Mouse (Mus musculus) liver, embryonic 11.5 days (tissue): ENCODE measurements around the gene March1. TPM values are rescaled to one million over a fixed set of nuclear protein-coding genes. Genes with fewer than 3 reads are reported as not detected.

Experiments
- ATAC-seq: fragments of 200-750 bp; cut with Nextera tagmentation; replicated peaks from 2 replicates; pipeline ENCODE4 v1.8.0; 2017; ENCODE audit warnings: moderate number of reproducible peaks, mild to moderate bottlenecking, moderate TSS enrichment, moderate library complexity; ENCODE audit not compliant: low FRiP score
- DNase-seq: peaks from one replicate; pipeline ENCODE4 v3.0.0-alpha.2; 2017; ENCODE audit warnings: low spot score
- H3K27ac ChIP-seq: fragments of 300-500 bp; sonication (generic); 2 replicates; pipeline ENCODE4 v1.5.1; 2014; ENCODE audit warnings: mild to moderate bottlenecking, low read depth, low read length, control low read depth
- H3K27me3 ChIP-seq: fragments of 300-500 bp; sonication (generic); replicated peaks from 2 replicates; pipeline ENCODE4 v1.6.1; 2014; ENCODE audit warnings: low read length, mixed read lengths; ENCODE audit not compliant: control insufficient read depth, insufficient read depth
- H3K36me3 ChIP-seq: fragments of 300-500 bp; sonication (generic); 2 replicates; pipeline ENCODE4 v1.6.1; 2014; ENCODE audit warnings: mild to moderate bottlenecking, low read length, moderate library complexity, mixed read lengths; ENCODE audit not compliant: control insufficient read depth, insufficient read depth
- H3K4me1 ChIP-seq: fragments of 300-500 bp; sonication (generic); replicated peaks from 2 replicates; pipeline ENCODE4 v1.6.1; 2014; ENCODE audit warnings: low read length, mixed read lengths; ENCODE audit not compliant: control insufficient read depth, insufficient read depth
- H3K4me2 ChIP-seq: fragments of 300-500 bp; sonication (generic); 2 replicates; pipeline ENCODE4 v1.6.1; 2014; ENCODE audit warnings: mild to moderate bottlenecking, control low read depth, moderate library complexity
- H3K4me3 ChIP-seq: fragments of 300-500 bp; sonication (generic); 2 replicates; pipeline ENCODE4 v1.5.1; 2014; ENCODE audit warnings: low read depth, low read length, control low read depth
- H3K9ac ChIP-seq: fragments of 300-500 bp; sonication (generic); 2 replicates; pipeline ENCODE4 v1.6.1; 2014; ENCODE audit warnings: low read depth, low read length, control low read depth
- H3K9me3 ChIP-seq: fragments of 300-500 bp; sonication (generic); 2 replicates; pipeline ENCODE4 v1.6.1; 2016; ENCODE audit warnings: low read length, inconsistent platforms, mixed read lengths; ENCODE audit not compliant: control insufficient read depth
- WGBS: fragments of 180-500 bp; shearing (Covaris S2); extraction: QIAGEN DNeasy Blood & Tissue Kit; methylation state at CpG from one replicate; pipeline ENCODE4 v1.1.7; 2014; 5-methylcytosine and 5-hydroxymethylcytosine counted together
- polyA plus RNA-seq: library from polyadenylated mRNA; unstranded; fragments of >200 nt; fragmentation: Nextera tagmentation; extraction: Ambion mirVana; gene quantifications from 2 replicates; pipeline ENCODE4 v1.2.1, GENCODE M21; 2014

The March1 gene
- polyA plus RNA-seq, result 0.26 and 0.62 TPM in 2 replicates

GRCm38 (mm10) chr8:65617871-65618751 lies at the start of gene March1:
Gene March1 (plus strand): TSS chr8:65617900.
- WGBS, result 4% methylated on average over 23 of the region's 23 CpGs
- H3K9me3 ChIP-seq, result no peaks in the 10 kb centered on the region
- H3K4me2 ChIP-seq, result no peak within 1 kb of the TSS
- H3K36me3 ChIP-seq, result no peaks in the 10 kb centered on the region
- H3K4me3 ChIP-seq, result no peak within 1 kb of the TSS
- no peak within 1 kb of the TSS for H3K27ac ChIP-seq
- ATAC-seq (no peak), DNase-seq (no peak)
- no peak within 1 kb of the TSS for H3K9ac ChIP-seq
- no peaks in the 10 kb centered on the region for H3K4me1 ChIP-seq
- H3K27me3 ChIP-seq, result peaks cover 15% of the 10 kb centered on the region

- H3K36me3 ChIP-seq, result no peaks in the 10 kb centered on the region
- no peak overlapping the region for H3K9ac ChIP-seq
- no peaks in the 10 kb centered on the region for H3K4me1 ChIP-seq
- H3K27ac ChIP-seq, result no peak overlapping the region
- H3K9me3 ChIP-seq, result no peaks in the 10 kb centered on the region
- H3K4me2 ChIP-seq, result no peak overlapping the region
- no peak overlapping the region for H3K4me3 ChIP-seq
- no peak for ATAC-seq
- 40% methylated on average over 1 of the region's 1 CpGs for WGBS
- DNase-seq, result no peak
- no peaks in the 10 kb centered on the region for H3K27me3 ChIP-seq
Observed at GRCm38 (mm10) chr8:65586909-65587308, 30.8 kb upstream of the March1 start.

DNA sequence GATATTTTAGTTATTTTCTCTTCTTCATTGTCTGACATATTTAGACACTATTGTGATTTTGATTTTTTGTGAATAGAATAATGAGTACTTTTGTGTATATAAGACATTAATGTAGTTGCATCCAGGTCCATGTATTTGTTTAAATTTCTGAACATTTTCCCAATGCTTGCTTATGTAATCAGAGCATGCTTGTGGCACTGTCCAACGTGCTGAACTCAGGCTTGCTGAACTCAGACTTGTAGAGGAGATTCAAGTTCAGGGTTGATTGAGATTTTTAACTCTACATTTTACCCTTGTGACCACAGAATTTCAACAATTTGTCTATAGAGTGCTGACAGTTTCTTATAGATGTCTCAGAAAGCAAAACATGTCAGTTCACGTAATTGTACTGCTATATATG lies 14.5 kb upstream of the March1 start:
- Histone ChIP-seq H3K4me3 (no peak overlapping the region), H3K27me3 (no peaks in the 10 kb centered on the region), H3K27ac (no peak overlapping the region), H3K9me3 (no peaks in the 10 kb centered on the region), H3K9ac (no peak overlapping the region), H3K36me3 (no peaks in the 10 kb centered on the region), H3K4me1 (no peaks in the 10 kb centered on the region), H3K4me2 (no peak overlapping the region)
- DNase-seq (no peak), ATAC-seq (no peak)
- WGBS, result 33% methylated on average over 2 of the region's 2 CpGs

GRCm38 (mm10) chr8:65609509-65609908 lies 8.2 kb upstream of the March1 start:
- Histone ChIP-seq H3K4me1 (no peaks in the 10 kb centered on the region), H3K36me3 (no peaks in the 10 kb centered on the region), H3K4me2 (no peak overlapping the region), H3K9me3 (no peaks in the 10 kb centered on the region), H3K27me3 (no peaks in the 10 kb centered on the region), H3K27ac (no peak overlapping the region), H3K9ac (no peak overlapping the region), H3K4me3 (no peak overlapping the region)
- DNase-seq, result no peak
- ATAC-seq, result no peak
- 70% methylated on average over 2 of the region's 2 CpGs for WGBS

- Histone ChIP-seq H3K4me1 (no peaks in the 10 kb centered on the region), H3K9me3 (no peaks in the 10 kb centered on the region), H3K36me3 (no peaks in the 10 kb centered on the region), H3K27me3 (peaks cover 15% of the 10 kb centered on the region), H3K9ac (no peak overlapping the region), H3K4me3 (no peak overlapping the region), H3K27ac (no peak overlapping the region), H3K4me2 (no peak overlapping the region)
- ATAC-seq (no peak), DNase-seq (no peak)
- 43% methylated on average over 7 of the region's 7 CpGs for WGBS
Observed at GRCm38 (mm10) chr8:65618966-65619365, 1.3 kb downstream of the March1 start.

DNA sequence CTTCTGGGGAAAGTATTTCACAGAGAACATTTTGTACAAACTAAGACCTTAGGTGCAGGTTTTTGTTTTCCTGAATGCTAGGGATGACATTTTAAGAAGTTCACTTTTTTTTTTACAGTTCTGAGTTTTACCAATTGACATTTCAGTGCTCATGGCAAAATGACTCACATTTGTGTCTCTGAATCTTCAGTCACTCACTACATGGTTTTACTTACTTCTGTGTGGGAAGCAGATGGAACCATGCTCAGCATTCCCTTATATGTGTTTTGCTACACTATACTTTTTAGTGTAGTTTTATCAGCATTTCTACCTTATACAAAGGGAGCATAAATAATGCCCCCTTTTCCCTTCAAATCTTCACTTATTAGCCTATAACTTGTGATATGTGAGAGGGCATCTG lies 27.2 kb downstream of the March1 start:
- ATAC-seq, result no peak
- H3K4me3 ChIP-seq, result no peak overlapping the region

DNA sequence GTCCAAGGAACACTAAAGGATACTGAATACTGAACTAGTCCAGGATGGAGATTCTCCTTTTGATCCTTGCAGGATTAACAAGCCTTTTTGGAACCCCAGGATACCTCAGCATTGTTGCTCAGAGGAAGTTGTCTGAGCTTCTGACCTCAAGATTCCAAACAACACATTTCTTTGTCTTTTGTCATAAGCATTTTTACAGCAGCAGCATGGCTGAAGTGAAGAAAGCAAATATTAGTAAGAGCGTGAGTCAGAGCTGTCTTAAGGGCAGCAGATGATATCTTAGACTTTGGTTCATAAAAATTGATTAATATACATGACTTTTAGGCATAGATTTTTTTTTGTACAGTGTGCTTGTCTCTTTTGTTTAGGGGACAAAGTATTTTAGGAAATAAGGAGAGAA lies 27.8 kb downstream of the March1 start:
- ATAC-seq (no peak), DNase-seq (no peak)
- Histone ChIP-seq H3K9ac (no peak overlapping the region), H3K4me3 (no peak overlapping the region), H3K9me3 (no peaks in the 10 kb centered on the region), H3K27ac (no peak overlapping the region), H3K27me3 (no peaks in the 10 kb centered on the region), H3K4me1 (no peaks in the 10 kb centered on the region), H3K36me3 (no peaks in the 10 kb centered on the region), H3K4me2 (no peak overlapping the region)
- 77% methylated on average over 1 of the region's 1 CpGs for WGBS

More for the DNA sequence above, 27.2 kb downstream of the March1 start:
- Histone ChIP-seq H3K27ac (no peak overlapping the region), H3K4me1 (no peaks in the 10 kb centered on the region), H3K9ac (no peak overlapping the region), H3K4me2 (no peak overlapping the region), H3K9me3 (no peaks in the 10 kb centered on the region), H3K27me3 (no peaks in the 10 kb centered on the region), H3K36me3 (no peaks in the 10 kb centered on the region)
- DNase-seq, result no peak

GRCm38 (mm10) chr8:65645945-65646344 lies 28.2 kb downstream of the March1 start:
- ATAC-seq (no peak), DNase-seq (no peak)
- Histone ChIP-seq H3K9me3 (no peaks in the 10 kb centered on the region), H3K36me3 (no peaks in the 10 kb centered on the region), H3K27me3 (no peaks in the 10 kb centered on the region), H3K4me1 (no peaks in the 10 kb centered on the region), H3K9ac (no peak overlapping the region), H3K4me2 (no peak overlapping the region), H3K4me3 (no peak overlapping the region), H3K27ac (no peak overlapping the region)
- WGBS, result 86% methylated on average over 1 of the region's 1 CpGs

DNA sequence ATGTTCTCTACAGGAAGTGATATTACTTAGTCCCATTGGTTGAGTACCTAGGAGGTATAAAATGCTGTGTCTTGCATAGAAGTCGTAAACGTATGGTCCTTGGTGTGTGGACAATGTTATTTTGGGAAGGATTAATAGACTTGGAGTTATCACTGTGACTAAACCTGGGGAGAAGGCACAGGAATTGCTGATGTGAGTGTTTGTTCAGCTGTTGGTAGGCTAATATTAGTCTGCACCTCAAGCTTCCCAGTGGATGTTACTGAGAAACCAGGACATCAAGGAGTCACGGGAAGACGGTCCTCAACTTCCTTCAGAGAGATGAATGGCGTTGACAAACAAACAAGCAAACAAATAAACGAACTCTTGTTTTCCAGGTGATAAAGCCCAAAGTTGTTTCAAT lies 38.2 kb downstream of the March1 start:
- no peak for ATAC-seq
- no peaks in the 10 kb centered on the region for H3K27me3 ChIP-seq
- no peak overlapping the region for H3K4me3 ChIP-seq
- DNase-seq, result no peak
- no peak overlapping the region for H3K27ac ChIP-seq
- WGBS, result 81% methylated on average over 6 of the region's 6 CpGs
- H3K9ac ChIP-seq, result no peak overlapping the region
- H3K4me1 ChIP-seq, result no peaks in the 10 kb centered on the region
- no peaks in the 10 kb centered on the region for H3K9me3 ChIP-seq
- H3K4me2 ChIP-seq, result no peak overlapping the region
- H3K36me3 ChIP-seq, result no peaks in the 10 kb centered on the region
